Mouse (Mus musculus): ENCODE measurements around the gene Gabrd. TPM values are rescaled to one million over a fixed set of nuclear protein-coding genes. Genes with fewer than 3 reads are reported as not detected.
"Not testable (repeated sequence)": the region's sequence is repeated elsewhere in the genome, so short reads cannot be mapped to it uniquely, and the experiment has no call there.

The Gabrd gene
- polyA plus RNA-seq, 2 experiments = 0.34 to 0.41 TPM

- Histone ChIP-seq H3K9me3 (ENCODE audit: control insufficient read depth, low read length) (no peaks in the 10 kb centered on the region), H3K27me3 (ENCODE audit: control insufficient read depth, insufficient read depth, low read length) (no peaks in the 10 kb centered on the region), H3K36me3 (ENCODE audit: control insufficient read depth, insufficient read depth, low read length) (no peaks in the 10 kb centered on the region), H3K27ac (replicated peaks; ENCODE audit: low read depth, low read length) (no peak overlapping the region), H3K4me3 (replicated peaks; ENCODE audit: low read length) (no peak overlapping the region), H3K4me2 (replicated peaks; ENCODE audit: low read depth, low read length, severe bottlenecking) (no peak overlapping the region), H3K9ac (ENCODE audit: low read depth, low read length, severe bottlenecking) (no peak overlapping the region), H3K4me1 (ENCODE audit: control insufficient read depth, insufficient read depth, low read length) (no peaks in the 10 kb centered on the region)
- DNase-seq (ENCODE audit: low spot score) (no peak), ATAC-seq (ENCODE audit: low FRiP score, low read depth) (no peak)
- TF ChIP-seq POLR2A (IDR thresholded peaks at IDR 0.05; ENCODE audit: borderline replicate concordance, extremely low read depth, insufficient read depth, insufficient read length) = no peak
Measured at GRCm38 (mm10) chr4:155428442-155428841, 30.5 kb upstream of the Gabrd start.

- Histone ChIP-seq H3K4me2 (replicated peaks; ENCODE audit: low read depth, low read length, severe bottlenecking) (no peak overlapping the region), H3K9me3 (ENCODE audit: control insufficient read depth, low read length) (no peaks in the 10 kb centered on the region), H3K36me3 (ENCODE audit: control insufficient read depth, insufficient read depth, low read length) (no peaks in the 10 kb centered on the region), H3K27me3 (ENCODE audit: control insufficient read depth, insufficient read depth, low read length) (no peaks in the 10 kb centered on the region), H3K9ac (ENCODE audit: low read depth, low read length, severe bottlenecking) (no peak overlapping the region), H3K4me3 (replicated peaks; ENCODE audit: low read length) (no peak overlapping the region), H3K4me1 (ENCODE audit: control insufficient read depth, insufficient read depth, low read length) (no peaks in the 10 kb centered on the region), H3K27ac (replicated peaks; ENCODE audit: low read depth, low read length) (no peak overlapping the region)
- DNase-seq (ENCODE audit: low spot score) = no peak
- ATAC-seq (ENCODE audit: low FRiP score, low read depth) = no peak
- 76% methylated on average over 6 of the region's 6 CpGs for WGBS
- no peak for TF ChIP-seq POLR2A (IDR thresholded peaks at IDR 0.05; ENCODE audit: borderline replicate concordance, extremely low read depth, insufficient read depth, insufficient read length)
Measured at GRCm38 (mm10) chr4:155426272-155426671, 28.4 kb upstream of the Gabrd start.

- no peak overlapping the region; the same call in 1 of the 2 replicates for H3K9ac ChIP-seq (ENCODE audit: low read depth, low read length, severe bottlenecking)
- WGBS = 82% methylated on average over 5 of the region's 5 CpGs
- H3K36me3 ChIP-seq (ENCODE audit: control insufficient read depth, insufficient read depth, low read length) = no peaks in the 10 kb centered on the region
- no peaks in the 10 kb centered on the region for H3K9me3 ChIP-seq (ENCODE audit: control insufficient read depth, low read length)
- no peaks in the 10 kb centered on the region for H3K27me3 ChIP-seq (ENCODE audit: control insufficient read depth, insufficient read depth, low read length)
- no peak overlapping the region for H3K4me2 ChIP-seq (replicated peaks; ENCODE audit: low read depth, low read length, severe bottlenecking)
- ATAC-seq (ENCODE audit: low FRiP score, low read depth) (no peak), DNase-seq (ENCODE audit: low spot score) (no peak)
- H3K27ac ChIP-seq (replicated peaks; ENCODE audit: low read depth, low read length) = no peak overlapping the region
- H3K4me1 ChIP-seq (ENCODE audit: control insufficient read depth, insufficient read depth, low read length) = no peaks in the 10 kb centered on the region
- H3K4me3 ChIP-seq (replicated peaks; ENCODE audit: low read length) = no peak overlapping the region
- no peak for TF ChIP-seq POLR2A (IDR thresholded peaks at IDR 0.05; ENCODE audit: borderline replicate concordance, extremely low read depth, insufficient read depth, insufficient read length)
Measured at GRCm38 (mm10) chr4:155423988-155424387, 26.1 kb upstream of the Gabrd start.

GRCm38 (mm10) chr4:155421412-155422370 lies 23.8 kb upstream of the Gabrd start:
- not testable (repeated sequence) for H3K4me1 ChIP-seq (ENCODE audit: control insufficient read depth, insufficient read depth, low read length); H3K9me3 ChIP-seq (ENCODE audit: control insufficient read depth, low read length); H3K4me3 ChIP-seq (replicated peaks; ENCODE audit: low read length); DNase-seq (ENCODE audit: low spot score); H3K27ac ChIP-seq (replicated peaks; ENCODE audit: low read depth, low read length); H3K9ac ChIP-seq (ENCODE audit: low read depth, low read length, severe bottlenecking); H3K36me3 ChIP-seq (ENCODE audit: control insufficient read depth, insufficient read depth, low read length); ATAC-seq (ENCODE audit: low FRiP score, low read depth); H3K27me3 ChIP-seq (ENCODE audit: control insufficient read depth, insufficient read depth, low read length)
- 75% methylated on average over 20 of the region's 30 CpGs for WGBS
- H3K4me2 ChIP-seq (replicated peaks; ENCODE audit: low read depth, low read length, severe bottlenecking) = peak overlapping the region; percentile 17; the same call in 1 of the 2 replicates

- Histone ChIP-seq H3K4me2 (replicated peaks; ENCODE audit: low read depth, low read length, severe bottlenecking) (no peak overlapping the region), H3K9me3 (ENCODE audit: control insufficient read depth, low read length) (no peaks in the 10 kb centered on the region), H3K4me3 (replicated peaks; ENCODE audit: low read length) (no peak overlapping the region), H3K4me1 (ENCODE audit: control insufficient read depth, insufficient read depth, low read length) (no peaks in the 10 kb centered on the region), H3K36me3 (ENCODE audit: control insufficient read depth, insufficient read depth, low read length) (no peaks in the 10 kb centered on the region), H3K9ac (ENCODE audit: low read depth, low read length, severe bottlenecking) (no peak overlapping the region), H3K27ac (replicated peaks; ENCODE audit: low read depth, low read length) (no peak overlapping the region), H3K27me3 (ENCODE audit: control insufficient read depth, insufficient read depth, low read length) (no peaks in the 10 kb centered on the region)
- TF ChIP-seq POLR2A (IDR thresholded peaks at IDR 0.05; ENCODE audit: borderline replicate concordance, extremely low read depth, insufficient read depth, insufficient read length) = no peak
- WGBS = 87% methylated on average over 3 of the region's 3 CpGs
- ATAC-seq (ENCODE audit: low FRiP score, low read depth) (no peak), DNase-seq (ENCODE audit: low spot score) (no peak)
Measured at GRCm38 (mm10) chr4:155420137-155420536, 22.2 kb upstream of the Gabrd start.

All from limb, embryonic 14.5 days (tissue).